Mouse (Mus musculus): ENCODE results near the gene Fbn1. TPM values are rescaled to one million over a fixed set of nuclear protein-coding genes. Genes with fewer than 3 reads are reported as not detected.

Gene Fbn1
- total and polyA plus RNA-seq, 2 experiments from 2014 or later: 1.6 to 20.1 TPM

- Histone ChIP-seq H3K9ac (replicated peaks; ENCODE audit: low read length, poor library complexity, severe bottlenecking) (no peak overlapping the region), H3K4me3 (ENCODE audit: low read depth, low read length) (no peak overlapping the region), H3K9me3 (ENCODE audit: low read length) (no peaks in the 10 kb centered on the region), H3K4me2 (ENCODE audit: low read depth, low read length, poor library complexity, severe bottlenecking) (no peak overlapping the region), H3K36me3 (ENCODE audit: insufficient read depth, low read length) (peaks cover 5% of the 10 kb centered on the region; the same call in 1 of the 2 replicates), H3K27me3 (ENCODE audit: insufficient read depth, low read length) (no peaks in the 10 kb centered on the region), H3K4me1 (ENCODE audit: insufficient read depth, low read length) (no peaks in the 10 kb centered on the region), H3K27ac (ENCODE audit: low read depth, low read length) (no peak overlapping the region)
- WGBS: 80% methylated on average over 6 of the region's 6 CpGs
- no peak for TF ChIP-seq CTCF (IDR thresholded peaks at IDR 0.05)
- DNase-seq (ENCODE audit: low spot score) (no peak), ATAC-seq (ENCODE audit: low FRiP score) (no peak)
Measured at GRCm38 (mm10) chr2:125464036-125464435, 43.8 kb downstream of the Fbn1 start.

GRCm38 (mm10) chr2:125459087-125459486 lies 48.7 kb downstream of the Fbn1 start:
- ATAC-seq (ENCODE audit: low FRiP score) (no peak), DNase-seq (ENCODE audit: low spot score) (no peak)
- no peak overlapping the region for H3K9ac ChIP-seq (replicated peaks; ENCODE audit: low read length, poor library complexity, severe bottlenecking)
- no peak overlapping the region for H3K27ac ChIP-seq (ENCODE audit: low read depth, low read length)
- H3K36me3 ChIP-seq (ENCODE audit: insufficient read depth, low read length): 0 out of 2 replicates have a peak, but pooled peaks cover 2% of the 10 kb centered on the region
- no peaks in the 10 kb centered on the region for H3K9me3 ChIP-seq (ENCODE audit: low read length)
- H3K4me2 ChIP-seq (ENCODE audit: low read depth, low read length, poor library complexity, severe bottlenecking): no peak overlapping the region
- no peaks in the 10 kb centered on the region for H3K4me1 ChIP-seq (ENCODE audit: insufficient read depth, low read length)
- 88% methylated on average over 3 of the region's 3 CpGs for WGBS
- no peak for TF ChIP-seq CTCF (IDR thresholded peaks at IDR 0.05)
- no peak overlapping the region for H3K4me3 ChIP-seq (ENCODE audit: low read depth, low read length)
- H3K27me3 ChIP-seq (ENCODE audit: insufficient read depth, low read length): no peaks in the 10 kb centered on the region

- no peak for ATAC-seq (ENCODE audit: low FRiP score)
- Histone ChIP-seq H3K36me3 (ENCODE audit: insufficient read depth, low read length) (0 out of 2 replicates have a peak, but pooled peaks cover 2% of the 10 kb centered on the region), H3K27me3 (ENCODE audit: insufficient read depth, low read length) (no peaks in the 10 kb centered on the region), H3K4me3 (ENCODE audit: low read depth, low read length) (no peak overlapping the region), H3K9me3 (ENCODE audit: low read length) (no peaks in the 10 kb centered on the region), H3K9ac (replicated peaks; ENCODE audit: low read length, poor library complexity, severe bottlenecking) (no peak overlapping the region), H3K4me1 (ENCODE audit: insufficient read depth, low read length) (no peaks in the 10 kb centered on the region), H3K4me2 (ENCODE audit: low read depth, low read length, poor library complexity, severe bottlenecking) (no peak overlapping the region), H3K27ac (ENCODE audit: low read depth, low read length) (no peak overlapping the region)
- 89% methylated on average over 15 of the region's 15 CpGs for WGBS
- DNase-seq (ENCODE audit: low spot score): no peak
- no peak for TF ChIP-seq CTCF (IDR thresholded peaks at IDR 0.05)
Measured at GRCm38 (mm10) chr2:125456059-125456789, 51.6 kb downstream of the Fbn1 start.

- WGBS: 89% methylated on average over 5 of the region's 5 CpGs
- Histone ChIP-seq H3K9me3 (ENCODE audit: low read length) (no peaks in the 10 kb centered on the region), H3K9ac (replicated peaks; ENCODE audit: low read length, poor library complexity, severe bottlenecking) (no peak overlapping the region), H3K4me3 (ENCODE audit: low read depth, low read length) (no peak overlapping the region), H3K27ac (ENCODE audit: low read depth, low read length) (no peak overlapping the region), H3K4me1 (ENCODE audit: insufficient read depth, low read length) (no peaks in the 10 kb centered on the region), H3K4me2 (ENCODE audit: low read depth, low read length, poor library complexity, severe bottlenecking) (no peak overlapping the region), H3K27me3 (ENCODE audit: insufficient read depth, low read length) (no peaks in the 10 kb centered on the region), H3K36me3 (ENCODE audit: insufficient read depth, low read length) (0 out of 2 replicates have a peak, but pooled peaks cover 2% of the 10 kb centered on the region)
- no peak for ATAC-seq (ENCODE audit: low FRiP score)
- no peak for DNase-seq (ENCODE audit: low spot score)
- TF ChIP-seq CTCF (IDR thresholded peaks at IDR 0.05): no peak
Measured at GRCm38 (mm10) chr2:125454781-125455180, 53.0 kb downstream of the Fbn1 start.

GRCm38 (mm10) chr2:125452369-125453097 lies 55.3 kb downstream of the Fbn1 start:
- DNase-seq (ENCODE audit: low spot score): peak; percentile 34
- ATAC-seq (ENCODE audit: low FRiP score): peak; percentile 68; the same call in 1 of the 2 replicates
- Histone ChIP-seq H3K9me3 (ENCODE audit: low read length) (no peaks in the 10 kb centered on the region), H3K4me1 (ENCODE audit: insufficient read depth, low read length) (no peaks in the 10 kb centered on the region), H3K36me3 (ENCODE audit: insufficient read depth, low read length) (0 out of 2 replicates have a peak, but pooled peaks cover 2% of the 10 kb centered on the region), H3K27ac (ENCODE audit: low read depth, low read length) (no peak overlapping the region), H3K4me3 (ENCODE audit: low read depth, low read length) (no peak overlapping the region), H3K27me3 (ENCODE audit: insufficient read depth, low read length) (no peaks in the 10 kb centered on the region), H3K9ac (replicated peaks; ENCODE audit: low read length, poor library complexity, severe bottlenecking) (no peak overlapping the region), H3K4me2 (ENCODE audit: low read depth, low read length, poor library complexity, severe bottlenecking) (no peak overlapping the region)
- 14% methylated on average over 6 of the region's 6 CpGs for WGBS
- TF ChIP-seq CTCF (IDR thresholded peaks at IDR 0.05): no peak

GRCm38 (mm10) chr2:125449361-125449760 lies 58.4 kb downstream of the Fbn1 start:
- 87% methylated on average over 8 of the region's 8 CpGs for WGBS
- TF ChIP-seq CTCF (IDR thresholded peaks at IDR 0.05): no peak
- no peak for DNase-seq (ENCODE audit: low spot score)

More at GRCm38 (mm10) chr2:125449361-125449760, 58.4 kb downstream of the Fbn1 start:
- no peak overlapping the region for H3K4me3 ChIP-seq (ENCODE audit: low read depth, low read length)
- no peaks in the 10 kb centered on the region for H3K27me3 ChIP-seq (ENCODE audit: insufficient read depth, low read length)
- H3K36me3 ChIP-seq (ENCODE audit: insufficient read depth, low read length): no peaks in the 10 kb centered on the region
- no peaks in the 10 kb centered on the region for H3K9me3 ChIP-seq (ENCODE audit: low read length)
- no peak for ATAC-seq (ENCODE audit: low FRiP score)
- H3K4me2 ChIP-seq (ENCODE audit: low read depth, low read length, poor library complexity, severe bottlenecking): no peak overlapping the region
- no peak overlapping the region for H3K9ac ChIP-seq (replicated peaks; ENCODE audit: low read length, poor library complexity, severe bottlenecking)
- H3K4me1 ChIP-seq (ENCODE audit: insufficient read depth, low read length): no peaks in the 10 kb centered on the region
- H3K27ac ChIP-seq (ENCODE audit: low read depth, low read length): no peak overlapping the region

All from midbrain, postnatal 0 days (tissue).